Mouse (Mus musculus): ENCODE results near the gene Spire2. TPM values are rescaled to one million over a fixed set of nuclear protein-coding genes. Genes with fewer than 3 reads are reported as not detected.

The Spire2 gene
- total RNA-seq, 4 experiments from 2014 or later, result 17.3 to 19.0 (median 18.1) TPM

DNA sequence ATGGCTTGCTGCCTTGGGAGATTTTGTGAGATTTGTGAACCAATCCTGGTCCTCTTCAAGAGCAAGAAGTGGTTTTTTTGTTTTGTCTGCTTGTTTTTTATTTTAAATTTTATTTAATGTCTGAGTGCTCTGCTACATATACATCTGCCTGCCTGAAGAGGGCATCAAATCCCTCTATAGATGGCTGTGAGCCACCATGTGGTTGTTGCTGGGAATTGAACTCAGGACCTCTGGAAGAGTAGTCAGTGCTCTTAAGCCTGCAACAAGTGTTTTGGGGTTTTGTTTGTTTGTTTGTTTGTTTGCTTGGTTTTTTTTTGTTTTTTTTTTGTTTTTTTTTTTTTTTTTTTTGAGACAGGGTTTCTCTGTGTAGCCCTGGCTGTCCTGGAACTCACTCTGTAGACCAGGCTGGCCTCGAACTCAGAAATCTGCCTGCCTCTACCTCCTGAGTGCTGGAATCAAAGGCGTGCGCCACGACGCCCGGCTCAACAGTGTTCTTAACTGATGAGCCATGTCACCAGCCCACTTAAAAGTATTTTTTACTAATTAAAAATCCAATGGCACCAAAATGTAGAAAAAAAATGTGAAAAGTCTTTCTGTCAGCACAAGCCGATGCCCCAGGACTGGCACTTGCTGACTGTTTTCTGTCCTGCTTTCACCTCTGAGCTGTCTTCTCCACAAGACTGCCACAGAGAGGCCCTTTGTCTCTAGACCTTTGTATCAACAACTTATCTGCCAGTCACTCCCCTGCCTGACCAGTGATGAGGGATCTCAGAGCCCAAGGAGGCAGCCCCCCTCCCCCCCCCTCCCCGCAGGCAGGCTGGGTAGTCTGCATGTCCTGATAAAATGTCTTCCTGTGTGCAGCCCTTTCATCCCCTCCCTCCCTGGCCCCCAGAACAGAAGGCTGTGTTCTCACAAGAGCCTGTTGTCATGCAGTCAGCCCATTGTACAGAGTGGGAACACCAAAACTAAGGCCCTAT, 83.7 kb downstream of the Spire2 start:
- DNase-seq (ENCODE audit: low spot score in 2 of 2), result no peak

DNA sequence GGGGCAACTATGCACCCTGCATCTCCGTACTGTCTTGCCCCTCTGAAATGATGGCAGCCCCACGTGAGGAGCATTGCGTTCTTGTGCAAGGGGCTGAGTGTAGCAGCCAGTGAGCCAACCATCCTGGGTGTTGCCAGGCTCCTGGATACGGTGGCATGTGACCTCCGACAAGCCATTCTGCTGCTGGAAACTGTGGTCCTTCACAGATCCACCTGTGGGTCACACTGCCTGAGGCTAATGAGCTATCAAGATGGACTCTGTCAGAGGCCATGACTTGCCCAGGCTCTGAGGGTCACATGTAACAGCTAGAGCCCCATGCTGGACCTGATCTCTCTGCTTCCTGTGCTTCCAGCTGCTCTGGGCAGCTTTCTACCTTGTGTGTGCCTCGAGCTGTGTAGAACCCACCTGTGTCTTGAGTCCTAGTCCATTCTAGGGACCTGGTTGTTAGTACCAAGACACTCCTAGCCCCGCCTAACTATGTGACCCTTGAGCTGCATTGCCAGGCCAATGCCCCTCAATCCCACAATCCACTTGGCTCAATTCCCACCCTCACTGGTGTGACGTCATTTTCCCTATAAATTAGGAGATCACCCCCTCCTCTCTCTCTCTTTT, 84.5 kb downstream of the Spire2 start:
- no peak for DNase-seq (ENCODE audit: low spot score in 2 of 2)

Other genes starting within 250 kb of the Spire2 start
- gene Rpl13, start 230.4 kb upstream of the Spire2 start, total RNA-seq (2022), result 100 to 1,000 TPM; 401 to 484 (median 442) TPM
- gene Cpne7, start 215.3 kb upstream of the Spire2 start, total RNA-seq (2022), result 10 to 100 TPM; 46.8 to 60.2 (median 57.2) TPM
- gene Sult5a1, start 174.4 kb upstream of the Spire2 start, total RNA-seq (2022), result under 1 TPM in 2 of 4 experiments, not detected in 2; 0.15 to 0.37 TPM
- under 1 TPM in 1 of 4 experiments, not detected in 3; 0.16 TPM for gene Dpep1, start 146.5 kb upstream of the Spire2 start, total RNA-seq (2022)
- 100 to 1,000 TPM in 1 of 4 experiments, 10 to 100 TPM in 3; 86.9 to 101 (median 93.5) TPM for gene Chmp1a, start 120.0 kb upstream of the Spire2 start, total RNA-seq (2022)
- gene Spata33, start 119.9 kb upstream of the Spire2 start, total RNA-seq (2022), result 1 to 10 TPM; 6.0 to 7.9 (median 6.2) TPM
- gene Cdk10, start 107.9 kb upstream of the Spire2 start, total RNA-seq (2022), result 100 to 1,000 TPM in 1 of 4 experiments, 10 to 100 TPM in 3; 87.5 to 104 (median 91.5) TPM
- 10 to 100 TPM; 54.3 to 61.9 (median 60.4) TPM for gene Spata2l, start 96.5 kb upstream of the Spire2 start, total RNA-seq (2022)
- gene Zfp276, start 78.5 kb upstream of the Spire2 start, total RNA-seq (2022), result 10 to 100 TPM; 20.0 to 25.7 (median 23.2) TPM
- gene Vps9d1, start 78.4 kb upstream of the Spire2 start, total RNA-seq (2022), result 10 to 100 TPM; 53.3 to 72.7 (median 58.6) TPM
- gene Fanca, start 14.1 kb upstream of the Spire2 start, total RNA-seq (2022), result 1 to 10 TPM; 1.3 to 2.8 (median 2.2) TPM
- gene Tcf25, start 41.0 kb downstream of the Spire2 start, total RNA-seq (2022), result 100 to 1,000 TPM; 555 to 559 (median 558) TPM
- gene Mc1r, start 74.4 kb downstream of the Spire2 start, total RNA-seq (2022), result not detected
- 100 to 1,000 TPM; 381 to 406 (median 387) TPM for gene Tubb3, start 78.7 kb downstream of the Spire2 start, total RNA-seq (2022)
- 10 to 100 TPM; 54.1 to 61.0 (median 57.0) TPM for gene Def8, start 90.8 kb downstream of the Spire2 start, total RNA-seq (2022)
- 10 to 100 TPM; 25.2 to 33.7 (median 32.5) TPM for gene Afg3l1, start 145.2 kb downstream of the Spire2 start, total RNA-seq (2022)
- 10 to 100 TPM; 16.0 to 20.3 (median 17.6) TPM for gene Dbndd1, start 182.8 kb downstream of the Spire2 start, total RNA-seq (2022)
- 10 to 100 TPM; 20.3 to 31.0 (median 26.1) TPM for gene Gas8, start 186.1 kb downstream of the Spire2 start, total RNA-seq (2022)

All from left cerebral cortex, adult 8-10 months (tissue).